Mouse (Mus musculus) C3H10T1/2 (cell line): ENCODE results near the gene D630039A03Rik. TPM values are rescaled to one million over a fixed set of nuclear protein-coding genes. Genes with fewer than 3 reads are reported as not detected.

ENCODE experiments used
- polyA plus RNA-seq, 2 experiments: library from polyadenylated mRNA; unstranded; fragments of >200 nt; fragmentation: generic; extraction: Trizol; gene quantifications; one replicate each; pipeline ENCODE4 v1.2.1; 2012; ENCODE audit warnings: missing spikeins in 2 of 2

D630039A03Rik gene
- polyA plus RNA-seq = under 1 TPM in 1 of 2 experiments, not detected in 1; 0.04 TPM

GRCm38 (mm10) chr4:57916201-57916661 is at the start of gene D630039A03Rik:
Gene D630039A03Rik (minus strand): TSS chr4:57916297.

GRCm38 (mm10) chr4:57956029-57956960 is 40.2 kb upstream of the D630039A03Rik start, which contains the start of gene Txn1:
Gene Txn1 (minus strand): TSS chr4:57956411.

Other genes with a start within 250 kb of the D630039A03Rik start
- gene Akap2, start 198.6 kb downstream of the D630039A03Rik start, polyA plus RNA-seq = 10 to 100 TPM in 1 of 2 experiments, 1 to 10 TPM in 1; 3.8 to 18.7 TPM
- gene Txn1, start 40.1 kb upstream of the D630039A03Rik start, polyA plus RNA-seq = 100 to 1,000 TPM; 411 to 501 TPM
- not detected for gene Txndc8, start 92.8 kb upstream of the D630039A03Rik start, polyA plus RNA-seq